Mouse (Mus musculus): ENCODE data around the gene Ssh3. TPM values are rescaled to one million over a fixed set of nuclear protein-coding genes. Genes with fewer than 3 reads are reported as not detected.
A peak's percentile ranks its signal among the peaks of the same experiment; 100 is the strongest.

Ssh3 gene
- polyA plus RNA-seq, 1 experiment from 2014 or later = 16.2 TPM

DNA sequence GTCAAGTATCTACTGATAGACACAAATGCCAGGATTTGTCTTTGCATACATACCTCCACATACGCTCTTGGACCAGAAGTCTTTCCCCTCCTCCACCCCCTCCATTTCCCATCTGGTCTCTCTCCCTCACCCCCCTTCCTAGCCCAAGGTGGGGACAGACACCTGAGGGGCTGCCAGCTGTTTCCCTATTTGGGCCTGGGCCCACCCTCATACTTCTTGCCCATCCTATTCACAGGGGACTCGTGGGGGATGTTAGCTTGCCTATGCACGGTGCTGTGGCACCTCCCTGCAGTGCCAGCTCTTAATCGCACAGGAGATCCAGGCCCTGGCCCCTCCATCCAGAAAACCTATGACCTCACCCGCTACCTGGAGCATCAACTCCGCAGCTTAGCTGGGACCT lies 49.0 kb downstream of the Ssh3 start:
- Histone ChIP-seq H3K27me3 (replicated peaks) (peaks cover 13% of the 10 kb centered on the region), H3K4me2 (no peak overlapping the region), H3K4me3 (no peak overlapping the region), H3K4me1 (peaks cover 10% of the 10 kb centered on the region), H3K27ac (no peak overlapping the region), H3K9me3 (no peaks in the 10 kb centered on the region), H3K36me3 (replicated peaks) (no peaks in the 10 kb centered on the region), H3K9ac (no peak overlapping the region)
- 81% methylated on average over 6 of the region's 6 CpGs for WGBS
- no peak for ATAC-seq (replicated peaks)

DNA sequence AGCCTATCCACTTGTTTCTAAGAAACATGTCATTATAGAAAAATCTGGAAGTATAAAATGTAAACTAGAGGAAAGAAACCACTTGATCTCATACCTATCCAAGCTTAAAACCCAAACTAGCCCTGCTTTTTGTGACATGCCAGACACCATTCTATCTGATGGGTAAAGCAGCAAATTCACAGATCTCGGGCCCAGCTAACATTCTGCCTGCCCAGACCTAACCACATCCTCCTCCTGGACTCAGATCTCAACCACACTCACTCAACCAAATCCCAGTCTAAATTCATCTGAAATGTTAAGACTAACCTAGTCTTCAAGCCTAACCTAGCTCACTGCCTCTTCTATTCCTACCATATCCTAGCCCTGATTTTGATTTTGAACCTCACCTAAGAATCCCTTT lies 50.2 kb downstream of the Ssh3 start:
- no peak for ATAC-seq (replicated peaks)
- WGBS = 79% methylated on average over 1 of the region's 1 CpGs
- Histone ChIP-seq H3K27ac (no peak overlapping the region), H3K27me3 (replicated peaks) (peaks cover 19% of the 10 kb centered on the region), H3K9me3 (no peaks in the 10 kb centered on the region), H3K36me3 (replicated peaks) (no peaks in the 10 kb centered on the region), H3K4me2 (no peak overlapping the region), H3K4me3 (no peak overlapping the region), H3K9ac (no peak overlapping the region), H3K4me1 (peaks cover 21% of the 10 kb centered on the region)

DNA sequence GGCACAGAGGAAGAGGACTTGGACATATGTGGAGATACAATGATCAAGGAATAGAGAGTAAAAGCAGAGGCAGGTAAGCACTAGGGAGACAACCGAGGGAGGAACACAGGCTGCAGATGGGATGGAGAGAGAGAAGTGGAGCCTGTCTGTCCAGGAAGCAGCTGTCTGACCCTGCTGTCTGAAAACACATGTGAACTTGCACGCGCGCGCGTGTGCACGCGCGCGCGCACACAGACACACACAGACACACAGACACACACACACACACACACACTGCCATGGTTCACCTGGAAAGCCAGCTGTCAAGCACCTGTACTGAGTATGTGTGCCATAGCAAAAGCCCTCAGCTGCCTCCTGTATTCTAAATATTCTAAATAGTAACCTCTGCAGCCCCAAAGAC lies 50.7 kb downstream of the Ssh3 start:
- H3K9me3 ChIP-seq = no peaks in the 10 kb centered on the region
- no peak for ATAC-seq (replicated peaks)
- peaks cover 24% of the 10 kb centered on the region for H3K27me3 ChIP-seq (replicated peaks)
- peaks cover 24% of the 10 kb centered on the region for H3K4me1 ChIP-seq
- 93% methylated on average over 11 of the region's 11 CpGs for WGBS
- H3K9ac ChIP-seq = no peak overlapping the region
- H3K36me3 ChIP-seq (replicated peaks) = no peaks in the 10 kb centered on the region
- no peak overlapping the region for H3K4me3 ChIP-seq
- no peak overlapping the region for H3K27ac ChIP-seq
- no peak overlapping the region for H3K4me2 ChIP-seq

DNA sequence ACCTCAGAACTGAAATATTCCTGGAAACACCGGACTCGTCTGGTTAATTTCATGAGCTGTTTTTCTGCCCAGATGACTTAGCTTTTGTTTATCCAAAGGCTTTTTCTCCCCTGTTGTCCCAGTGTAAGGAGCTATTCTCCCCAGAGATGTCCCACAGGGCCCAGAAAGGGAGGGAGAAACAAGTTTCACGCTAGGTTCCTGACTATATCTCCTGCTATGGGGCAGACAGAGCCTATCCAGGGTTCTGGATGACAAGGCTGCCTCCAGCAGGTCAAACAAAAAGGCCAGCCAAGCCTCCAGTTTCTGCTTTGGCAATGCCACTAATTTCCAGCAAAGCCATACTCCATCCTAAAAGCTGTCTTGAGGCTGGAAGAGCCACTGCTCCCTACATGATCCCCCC lies 51.1 kb downstream of the Ssh3 start:
- 42% methylated on average over 3 of the region's 3 CpGs for WGBS
- Histone ChIP-seq H3K9ac (no peak overlapping the region), H3K4me3 (no peak overlapping the region), H3K4me1 (peaks cover 24% of the 10 kb centered on the region), H3K27ac (no peak overlapping the region), H3K4me2 (no peak overlapping the region), H3K36me3 (replicated peaks) (no peaks in the 10 kb centered on the region), H3K9me3 (no peaks in the 10 kb centered on the region), H3K27me3 (replicated peaks) (peaks cover 28% of the 10 kb centered on the region)
- no peak for ATAC-seq (replicated peaks)

DNA sequence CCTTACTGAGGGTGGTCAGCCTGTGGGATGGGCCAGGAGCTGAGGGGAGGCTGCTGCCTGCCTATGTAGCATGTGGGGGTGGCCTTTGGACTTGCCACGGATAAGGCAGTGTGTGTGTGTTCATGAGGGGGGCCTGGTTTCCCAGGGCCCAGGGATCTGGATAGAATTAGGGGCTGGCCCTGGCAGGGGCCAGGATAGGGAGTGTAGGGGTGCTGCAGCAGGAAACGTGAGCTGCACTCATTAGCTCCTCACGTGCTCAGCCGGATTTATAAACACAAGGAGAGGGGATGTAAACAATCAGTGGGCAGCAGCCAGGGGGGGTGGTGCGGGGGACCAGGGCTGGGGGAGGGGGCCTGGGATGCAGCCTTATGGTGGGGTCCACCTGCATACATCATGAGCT lies 51.8 kb downstream of the Ssh3 start:
- Histone ChIP-seq H3K4me2 (no peak overlapping the region), H3K36me3 (replicated peaks) (no peaks in the 10 kb centered on the region), H3K4me3 (no peak overlapping the region), H3K4me1 (peaks cover 24% of the 10 kb centered on the region), H3K9ac (no peak overlapping the region), H3K9me3 (no peaks in the 10 kb centered on the region), H3K27ac (no peak overlapping the region), H3K27me3 (replicated peaks) (peaks cover 33% of the 10 kb centered on the region)
- WGBS = 14% methylated on average over 5 of the region's 5 CpGs
- ATAC-seq (replicated peaks) = no peak

DNA sequence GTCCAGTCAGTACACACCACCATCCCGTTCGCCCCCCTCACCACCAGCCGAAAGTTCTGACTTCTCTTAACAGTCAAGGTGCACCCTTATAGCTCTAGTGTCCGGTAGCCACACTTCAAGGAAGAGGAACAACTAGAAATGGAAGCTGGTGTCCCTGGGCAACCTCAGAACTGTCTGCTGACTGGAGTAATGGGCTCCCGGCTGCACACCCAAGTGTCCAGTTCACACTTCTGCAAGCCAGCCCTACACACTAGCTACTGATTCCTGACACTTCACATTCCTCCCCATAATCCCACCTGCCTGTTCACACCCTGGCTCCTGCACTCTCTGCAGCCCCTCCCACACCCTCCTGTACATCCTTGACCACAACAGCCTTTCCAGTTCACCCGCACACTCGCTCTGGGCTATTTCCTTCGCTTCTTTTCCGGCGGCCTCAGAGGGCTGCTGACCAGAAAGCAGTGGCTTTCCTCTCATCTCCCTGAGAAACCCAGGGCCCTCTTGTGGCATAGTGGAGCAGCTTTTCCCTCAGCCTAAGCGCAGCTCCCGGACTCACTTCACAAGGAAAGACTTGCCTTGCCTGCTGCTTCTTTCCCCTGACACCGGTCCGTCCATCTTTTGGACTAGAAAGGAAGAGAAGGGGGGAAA lies 52.8 kb downstream of the Ssh3 start:
- H3K36me3 ChIP-seq (replicated peaks) = no peaks in the 10 kb centered on the region
- H3K27me3 ChIP-seq (replicated peaks) = peaks cover 42% of the 10 kb centered on the region
- 23% methylated on average over 14 of the region's 14 CpGs for WGBS
- peaks cover 24% of the 10 kb centered on the region for H3K4me1 ChIP-seq
- no peak overlapping the region for H3K9ac ChIP-seq
- no peaks in the 10 kb centered on the region for H3K9me3 ChIP-seq
- peak overlapping the region; percentile 17; the same call in 1 of the 2 replicates for H3K4me2 ChIP-seq
- no peak overlapping the region for H3K27ac ChIP-seq
- H3K4me3 ChIP-seq = no peak overlapping the region
- ATAC-seq (replicated peaks) = no peak

DNA sequence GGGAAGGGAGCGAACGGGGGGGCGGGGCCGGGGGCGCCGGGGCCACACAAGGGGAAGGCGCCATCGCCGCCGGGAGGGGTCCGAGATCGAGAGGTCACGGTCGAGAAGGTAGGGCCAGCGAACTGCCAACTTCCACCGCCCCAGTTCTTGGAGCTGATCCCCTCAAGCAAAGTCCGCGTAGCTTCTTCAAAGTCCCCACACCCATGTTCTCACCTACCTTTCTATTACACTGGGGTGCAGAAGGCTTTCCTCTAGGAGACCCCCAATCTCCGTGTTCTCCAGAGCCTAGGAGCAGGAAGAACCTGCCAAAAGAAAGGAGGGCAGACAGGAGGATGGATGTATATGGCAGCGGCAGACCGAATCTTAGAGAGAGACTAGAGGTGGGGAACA lies 53.5 kb downstream of the Ssh3 start:
- H3K27ac ChIP-seq = no peak overlapping the region
- no peaks in the 10 kb centered on the region for H3K9me3 ChIP-seq

DNA sequence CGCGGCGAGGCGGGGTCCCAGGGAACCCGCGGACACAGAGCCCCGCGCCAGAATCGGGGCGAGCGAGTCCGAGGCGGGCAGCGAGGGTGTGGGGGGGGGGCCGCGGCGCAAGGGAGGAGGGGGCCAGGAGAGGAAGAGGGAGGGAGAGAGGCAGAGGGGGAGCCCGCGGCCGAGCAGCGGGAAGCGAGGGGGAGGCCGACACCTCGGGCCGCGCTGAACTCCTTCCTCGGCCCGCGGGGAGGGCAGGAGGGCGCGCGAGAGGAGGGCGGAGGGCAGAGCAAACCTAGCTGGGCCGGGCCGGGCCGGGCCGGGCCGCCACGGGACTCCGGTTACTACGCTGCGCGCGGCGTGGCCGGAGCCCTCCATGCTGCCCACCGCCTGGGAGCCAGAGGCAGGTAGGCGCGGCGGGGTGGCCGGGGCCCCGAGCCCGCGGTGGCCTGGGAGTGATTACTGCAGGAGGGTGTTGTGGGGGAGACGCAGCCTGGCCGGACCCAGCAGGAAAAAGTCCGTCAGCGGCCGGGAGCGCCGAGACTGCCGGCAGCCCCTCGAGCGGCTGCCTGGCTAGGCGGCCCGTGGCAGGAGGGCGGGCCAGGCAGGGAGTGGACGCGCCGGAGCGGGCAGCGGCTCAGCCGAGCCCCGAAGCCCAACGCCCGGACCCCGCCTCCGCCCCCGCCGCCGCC lies 54.1 kb downstream of the Ssh3 start:
- peak; percentile 51; the same call in 1 of the 2 replicates for ATAC-seq (replicated peaks)

More for the DNA sequence above, 53.5 kb downstream of the Ssh3 start:
- H3K4me1 ChIP-seq = peaks cover 24% of the 10 kb centered on the region
- H3K4me3 ChIP-seq = peak overlapping the region; percentile 48
- peak overlapping the region; percentile 96 for H3K4me2 ChIP-seq
- no peaks in the 10 kb centered on the region for H3K36me3 ChIP-seq (replicated peaks)
- H3K27me3 ChIP-seq (replicated peaks) = peaks cover 45% of the 10 kb centered on the region
- no peak for ATAC-seq (replicated peaks)
- WGBS = 4% methylated on average over 16 of the region's 21 CpGs
- peak overlapping the region; percentile 42 for H3K9ac ChIP-seq

DNA sequence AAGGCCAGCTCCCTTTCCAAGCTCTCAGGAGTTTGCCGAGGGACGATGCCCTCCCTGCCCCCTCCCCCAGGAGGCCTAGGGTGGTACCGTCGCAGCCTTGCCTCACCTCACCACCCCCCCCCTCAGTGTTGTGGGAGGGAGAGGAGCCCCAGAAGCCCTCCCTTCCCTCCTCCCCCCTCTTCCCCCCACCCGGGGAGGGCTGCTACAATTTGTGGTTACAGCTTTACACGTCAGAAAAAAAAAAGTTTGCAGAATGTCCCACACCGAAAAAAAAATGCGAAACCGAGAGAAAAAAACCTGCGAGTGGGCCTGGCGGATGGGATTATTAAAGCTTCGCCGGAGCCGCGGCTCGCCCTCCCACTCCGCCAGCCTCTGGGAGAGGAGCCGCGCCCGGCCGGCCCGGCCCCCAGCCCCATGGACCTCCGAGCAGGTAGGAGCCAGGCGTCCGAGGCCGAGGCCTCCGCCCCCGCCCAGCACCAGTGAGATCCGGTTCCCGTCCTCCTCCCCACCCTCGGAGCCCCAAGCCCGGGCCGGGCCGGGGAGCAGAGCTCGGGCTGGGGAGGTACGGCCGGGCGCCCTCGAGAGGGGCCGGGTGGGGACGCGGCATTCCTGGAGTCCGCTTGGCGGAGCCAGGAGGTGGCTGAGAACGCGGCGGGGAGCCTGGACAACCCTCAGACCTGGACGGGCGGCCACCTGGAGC lies 54.8 kb downstream of the Ssh3 start, which contains the start of the genes Clcf1 and AC109138.7:
TSS of gene Clcf1 (plus strand) at position 168 of the 700 bp plus-strand sequence.
TSS of gene AC109138.7 (plus strand) at position 287 of the 700 bp plus-strand sequence.
- peak within 1 kb of the TSS; percentile 48 for H3K4me3 ChIP-seq
- H3K27me3 ChIP-seq (replicated peaks) = peaks cover 45% of the 10 kb centered on the region
- no peaks in the 10 kb centered on the region for H3K9me3 ChIP-seq
- H3K36me3 ChIP-seq (replicated peaks) = no peaks in the 10 kb centered on the region
- no peak within 1 kb of the TSS for H3K27ac ChIP-seq
- H3K4me1 ChIP-seq = peaks cover 24% of the 10 kb centered on the region
- ATAC-seq (replicated peaks) = peak; percentile 48; the same call in 1 of the 2 replicates
- under 1% methylated on average over 47 of the region's 49 CpGs for WGBS
- H3K9ac ChIP-seq = peak within 1 kb of the TSS; percentile 42
- peak within 1 kb of the TSS; percentile 96 for H3K4me2 ChIP-seq

More for the DNA sequence above, 54.1 kb downstream of the Ssh3 start:
- H3K27ac ChIP-seq = no peak overlapping the region
- H3K4me2 ChIP-seq = peak overlapping the region; percentile 96
- WGBS = 0% methylated on average over 55 of the region's 81 CpGs
- H3K27me3 ChIP-seq (replicated peaks) = peaks cover 45% of the 10 kb centered on the region
- H3K4me3 ChIP-seq = peak overlapping the region; percentile 48
- H3K36me3 ChIP-seq (replicated peaks) = no peaks in the 10 kb centered on the region
- peak overlapping the region; percentile 42 for H3K9ac ChIP-seq
- peaks cover 24% of the 10 kb centered on the region for H3K4me1 ChIP-seq
- no peaks in the 10 kb centered on the region for H3K9me3 ChIP-seq

DNA sequence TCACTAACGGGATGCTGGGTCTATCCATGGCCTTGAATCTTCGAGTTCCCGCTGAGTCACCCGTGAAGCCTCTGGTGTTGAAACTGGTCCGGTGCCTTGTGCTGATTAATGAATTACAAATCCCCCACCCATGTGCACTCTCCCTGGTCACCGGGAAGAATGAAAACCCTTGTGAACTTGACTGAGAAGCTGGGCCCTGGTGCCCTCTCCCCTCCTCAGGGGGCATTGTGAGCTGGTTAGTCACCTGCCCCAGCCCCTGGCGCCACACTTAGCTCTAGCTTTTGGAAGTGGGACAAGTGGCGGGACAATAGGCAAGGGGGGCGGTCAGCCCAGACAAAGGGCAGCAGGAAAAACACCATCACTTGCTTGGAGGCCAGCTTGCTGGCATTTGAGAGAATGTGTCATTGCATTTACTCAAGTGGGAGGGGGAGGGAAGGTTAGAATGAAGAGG lies 55.4 kb downstream of the Ssh3 start:
- 7% methylated on average over 9 of the region's 9 CpGs for WGBS
- peaks cover 45% of the 10 kb centered on the region for H3K27me3 ChIP-seq (replicated peaks)
- no peak overlapping the region for H3K9ac ChIP-seq

DNA sequence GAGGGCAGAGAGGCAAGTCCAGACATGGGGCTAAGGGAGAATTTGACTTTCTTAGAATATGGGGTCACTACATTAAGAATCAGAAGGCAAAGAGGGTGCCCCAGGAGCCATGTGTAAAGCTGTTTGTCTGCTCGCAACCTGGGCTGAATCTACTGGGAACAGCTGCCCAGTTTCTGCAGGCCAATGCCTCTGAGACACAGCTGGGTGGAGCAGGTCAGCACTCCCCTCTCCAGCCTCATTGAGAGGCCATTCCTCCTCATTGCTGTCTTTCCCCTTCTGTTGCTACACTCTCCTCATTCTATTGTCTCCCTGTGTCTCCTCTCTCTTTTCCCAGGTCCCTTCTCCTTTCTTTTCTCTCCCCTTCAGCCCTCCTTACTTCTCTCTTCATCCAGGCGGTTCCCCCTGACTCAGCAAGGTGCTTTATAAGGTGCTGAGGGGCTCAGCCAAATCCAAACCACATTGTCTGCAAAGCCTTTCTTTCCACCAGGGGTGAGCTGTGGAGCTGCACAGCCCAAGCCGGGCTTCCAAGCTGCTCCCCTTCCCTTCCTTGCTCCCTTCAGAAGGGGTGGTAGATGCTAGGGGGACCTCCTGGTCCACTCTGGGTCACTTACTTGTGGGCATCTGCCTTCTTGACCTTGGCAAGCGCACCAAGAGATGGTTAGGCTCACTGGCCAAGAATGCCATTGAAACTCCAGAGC lies 56.9 kb downstream of the Ssh3 start:
- H3K9ac ChIP-seq = no peak overlapping the region
- H3K27ac ChIP-seq = no peak overlapping the region
- no peak for ATAC-seq (replicated peaks)
- no peak overlapping the region for H3K4me2 ChIP-seq
- peaks cover 24% of the 10 kb centered on the region for H3K4me1 ChIP-seq
- H3K27me3 ChIP-seq (replicated peaks) = peaks cover 43% of the 10 kb centered on the region
- no peaks in the 10 kb centered on the region for H3K9me3 ChIP-seq
- no peak overlapping the region for H3K4me3 ChIP-seq
- no peaks in the 10 kb centered on the region for H3K36me3 ChIP-seq (replicated peaks)
- 17% methylated on average over 4 of the region's 4 CpGs for WGBS

More for the DNA sequence above, 55.4 kb downstream of the Ssh3 start:
- Histone ChIP-seq H3K4me2 (peak overlapping the region; percentile 96; the same call in 1 of the 2 replicates), H3K4me1 (peaks cover 24% of the 10 kb centered on the region), H3K36me3 (replicated peaks) (no peaks in the 10 kb centered on the region), H3K9me3 (no peaks in the 10 kb centered on the region), H3K4me3 (no peak overlapping the region), H3K27ac (no peak overlapping the region)
- ATAC-seq (replicated peaks) = no peak
